Mouse (Mus musculus): ENCODE measurements around the gene Unc93b1. TPM values are rescaled to one million over a fixed set of nuclear protein-coding genes. Genes with fewer than 3 reads are reported as not detected.
A peak's percentile ranks its signal among the peaks of the same experiment; 100 is the strongest.
"Not testable (repeated sequence)": the region's sequence is repeated elsewhere in the genome, so short reads cannot be mapped to it uniquely, and the experiment has no call there.

The Unc93b1 gene
- total and polyA plus RNA-seq, 2 experiments = 41.1 to 102 TPM

GRCm38 (mm10) chr19:3972229-3972628 is 37.2 kb downstream of the Unc93b1 start, which contains the start of gene Aldh3b2:
Gene Aldh3b2, plus strand, starts transcription at chr19:3972328.
- no peaks in the 10 kb centered on the region for H3K79me2 ChIP-seq (ENCODE audit: control insufficient read depth, insufficient read depth, low read length)
- no peak within 1 kb of the TSS for H3K9ac ChIP-seq (ENCODE audit: low read depth, low read length)
- no peaks in the 10 kb centered on the region for H3K27me3 ChIP-seq (ENCODE audit: control insufficient read depth, insufficient read depth, low read length)
- DNase-seq (ENCODE audit: extremely low read depth, low read depth, low spot score) = no peak
- 80% methylated on average over 9 of the region's 9 CpGs for WGBS
- H3K27ac ChIP-seq (replicated peaks; ENCODE audit: insufficient read depth, low read depth, low read length) = no peak within 1 kb of the TSS
- TF ChIP-seq CTCF (IDR thresholded peaks at IDR 0.05; ENCODE audit: low read depth, low read length) = no peak
- no peak for TF ChIP-seq POLR2A (IDR thresholded peaks at IDR 0.05; ENCODE audit: extremely low read depth, insufficient read depth, low read length)
- no peaks in the 10 kb centered on the region for H3K4me1 ChIP-seq (ENCODE audit: control insufficient read depth, insufficient read depth, low read length)
- H3K4me3 ChIP-seq (ENCODE audit: insufficient read depth, low read depth, low read length) = no peak within 1 kb of the TSS
- no peaks in the 10 kb centered on the region for H3K36me3 ChIP-seq (ENCODE audit: control insufficient read depth, insufficient read depth, low read length)

DNA sequence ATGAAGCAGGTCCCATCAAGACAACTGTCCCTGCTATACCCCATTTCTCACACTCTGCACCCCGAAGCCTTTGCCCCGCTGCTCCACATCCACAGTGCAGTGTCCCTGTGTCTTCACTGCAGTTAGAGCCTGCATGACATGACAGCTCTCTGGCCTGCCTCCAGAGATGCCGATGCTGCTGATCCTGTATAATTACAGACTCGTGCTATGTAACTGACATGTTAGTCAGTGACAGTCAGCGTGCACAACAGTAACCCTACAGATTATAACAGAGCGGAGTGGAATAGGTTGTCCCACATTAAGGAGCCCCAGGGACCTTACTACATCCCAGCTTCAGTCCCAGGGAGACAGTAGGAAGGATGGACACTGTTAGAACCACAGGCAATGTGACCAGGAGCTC is 39.6 kb downstream of the Unc93b1 start:
- not testable (repeated sequence) for H3K36me3 ChIP-seq (ENCODE audit: control insufficient read depth, insufficient read depth, low read length); H3K4me3 ChIP-seq (ENCODE audit: insufficient read depth, low read depth, low read length); H3K4me1 ChIP-seq (ENCODE audit: control insufficient read depth, insufficient read depth, low read length); H3K9ac ChIP-seq (ENCODE audit: low read depth, low read length); DNase-seq (ENCODE audit: extremely low read depth, low read depth, low spot score); H3K79me2 ChIP-seq (ENCODE audit: control insufficient read depth, insufficient read depth, low read length); H3K27ac ChIP-seq (replicated peaks; ENCODE audit: insufficient read depth, low read depth, low read length); H3K27me3 ChIP-seq (ENCODE audit: control insufficient read depth, insufficient read depth, low read length)
- WGBS = 91% methylated on average over 6 of the region's 6 CpGs

DNA sequence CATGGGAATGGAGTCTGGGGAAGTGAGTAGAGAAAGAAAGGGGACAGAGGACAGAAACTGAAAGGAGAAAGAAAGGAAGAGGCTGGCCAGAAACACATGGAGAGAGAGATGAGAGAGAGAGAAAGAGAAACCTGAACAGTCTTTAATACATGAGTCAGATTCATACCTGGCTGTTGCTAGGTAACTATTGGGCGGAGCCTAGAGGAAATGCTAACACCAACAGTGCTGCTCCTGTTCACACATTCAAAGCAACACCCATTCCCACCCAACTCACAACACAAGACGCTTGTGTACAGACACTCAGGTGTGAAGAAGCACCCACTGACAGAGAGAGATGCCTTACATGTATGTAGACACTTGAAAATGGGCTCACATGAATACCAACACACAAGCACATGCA is 40.9 kb downstream of the Unc93b1 start:
- Histone ChIP-seq H3K36me3 (ENCODE audit: control insufficient read depth, insufficient read depth, low read length) (no peaks in the 10 kb centered on the region), H3K79me2 (ENCODE audit: control insufficient read depth, insufficient read depth, low read length) (no peaks in the 10 kb centered on the region), H3K4me1 (ENCODE audit: control insufficient read depth, insufficient read depth, low read length) (no peaks in the 10 kb centered on the region), H3K4me3 (ENCODE audit: insufficient read depth, low read depth, low read length) (no peak overlapping the region), H3K9ac (ENCODE audit: low read depth, low read length) (no peak overlapping the region), H3K27ac (replicated peaks; ENCODE audit: insufficient read depth, low read depth, low read length) (no peak overlapping the region), H3K27me3 (ENCODE audit: control insufficient read depth, insufficient read depth, low read length) (no peaks in the 10 kb centered on the region)
- WGBS = 90% methylated on average over 2 of the region's 2 CpGs
- DNase-seq (ENCODE audit: extremely low read depth, low read depth, low spot score) = no peak
- TF ChIP-seq CTCF (IDR thresholded peaks at IDR 0.05; ENCODE audit: low read depth, low read length) (no peak), POLR2A (IDR thresholded peaks at IDR 0.05; ENCODE audit: extremely low read depth, insufficient read depth, low read length) (no peak)

DNA sequence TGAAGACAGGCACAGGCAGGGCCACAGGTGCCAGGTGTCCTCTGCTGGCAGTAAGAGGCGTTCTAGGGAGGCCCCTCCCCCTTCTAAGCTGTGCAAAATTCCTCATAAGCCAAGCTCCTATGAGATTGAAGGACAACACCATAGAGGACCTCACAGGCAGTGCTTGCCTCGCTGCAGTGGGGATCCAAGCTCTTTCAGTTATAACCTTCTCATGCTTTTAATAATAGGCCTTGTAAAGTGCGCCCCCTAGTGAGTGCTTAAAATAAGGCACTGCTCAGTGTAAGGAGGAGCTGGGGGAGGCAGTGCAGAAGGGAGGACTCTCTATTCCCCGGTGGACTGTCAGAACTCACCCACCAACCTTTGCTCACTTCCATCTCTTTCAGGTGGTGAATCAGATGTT is 45.3 kb downstream of the Unc93b1 start:
- Histone ChIP-seq H3K4me3 (ENCODE audit: insufficient read depth, low read depth, low read length) (no peak overlapping the region), H3K79me2 (ENCODE audit: control insufficient read depth, insufficient read depth, low read length) (no peaks in the 10 kb centered on the region), H3K27me3 (ENCODE audit: control insufficient read depth, insufficient read depth, low read length) (no peaks in the 10 kb centered on the region), H3K9ac (ENCODE audit: low read depth, low read length) (no peak overlapping the region), H3K4me1 (ENCODE audit: control insufficient read depth, insufficient read depth, low read length) (peaks cover 10% of the 10 kb centered on the region), H3K27ac (replicated peaks; ENCODE audit: insufficient read depth, low read depth, low read length) (no peak overlapping the region), H3K36me3 (ENCODE audit: control insufficient read depth, insufficient read depth, low read length) (no peaks in the 10 kb centered on the region)
- no peak for TF ChIP-seq POLR2A (IDR thresholded peaks at IDR 0.05; ENCODE audit: extremely low read depth, insufficient read depth, low read length)
- TF ChIP-seq CTCF (IDR thresholded peaks at IDR 0.05; ENCODE audit: low read depth, low read length) = peak; percentile 58
- 12% methylated on average over 4 of the region's 4 CpGs for WGBS
- DNase-seq (ENCODE audit: extremely low read depth, low read depth, low spot score) = peak; percentile 64

DNA sequence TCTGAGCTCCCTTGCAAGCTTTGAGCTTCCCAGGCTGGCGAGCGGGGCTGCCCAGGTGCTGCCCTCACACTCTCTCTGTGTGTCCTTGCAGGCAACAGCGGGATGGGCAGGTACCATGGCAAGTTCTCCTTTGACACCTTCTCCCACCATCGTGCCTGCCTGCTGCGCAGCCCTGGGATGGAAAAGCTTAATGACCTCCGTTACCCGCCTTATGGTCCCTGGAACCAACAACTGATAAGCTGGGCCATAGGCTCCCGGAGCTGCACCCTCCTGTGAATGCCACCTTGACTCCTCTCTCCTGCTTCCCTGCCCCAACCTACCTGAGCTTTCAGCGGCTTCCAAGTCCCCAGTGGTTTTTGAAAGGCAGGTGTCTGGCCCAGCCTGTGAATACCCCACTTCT is 45.9 kb downstream of the Unc93b1 start:
- TF ChIP-seq POLR2A (IDR thresholded peaks at IDR 0.05; ENCODE audit: extremely low read depth, insufficient read depth, low read length) = no peak
- TF ChIP-seq CTCF (IDR thresholded peaks at IDR 0.05; ENCODE audit: low read depth, low read length) = no peak
- H3K79me2 ChIP-seq (ENCODE audit: control insufficient read depth, insufficient read depth, low read length) = no peaks in the 10 kb centered on the region
- H3K9ac ChIP-seq (ENCODE audit: low read depth, low read length) = no peak overlapping the region
- no peaks in the 10 kb centered on the region for H3K36me3 ChIP-seq (ENCODE audit: control insufficient read depth, insufficient read depth, low read length)
- peaks cover 16% of the 10 kb centered on the region for H3K4me1 ChIP-seq (ENCODE audit: control insufficient read depth, insufficient read depth, low read length)
- WGBS = 89% methylated on average over 9 of the region's 9 CpGs
- DNase-seq (ENCODE audit: extremely low read depth, low read depth, low spot score) = no peak
- H3K27me3 ChIP-seq (ENCODE audit: control insufficient read depth, insufficient read depth, low read length) = no peaks in the 10 kb centered on the region
- H3K4me3 ChIP-seq (ENCODE audit: insufficient read depth, low read depth, low read length) = no peak overlapping the region
- no peak overlapping the region for H3K27ac ChIP-seq (replicated peaks; ENCODE audit: insufficient read depth, low read depth, low read length)

GRCm38 (mm10) chr19:3983527-3984200 is 48.7 kb downstream of the Unc93b1 start:
- 78% methylated on average over 9 of the region's 9 CpGs for WGBS
- Histone ChIP-seq H3K4me3 (ENCODE audit: insufficient read depth, low read depth, low read length) (no peak overlapping the region), H3K27ac (replicated peaks; ENCODE audit: insufficient read depth, low read depth, low read length) (no peak overlapping the region), H3K79me2 (ENCODE audit: control insufficient read depth, insufficient read depth, low read length) (no peaks in the 10 kb centered on the region), H3K4me1 (ENCODE audit: control insufficient read depth, insufficient read depth, low read length) (peaks cover 28% of the 10 kb centered on the region), H3K36me3 (ENCODE audit: control insufficient read depth, insufficient read depth, low read length) (peaks cover under 1% of the 10 kb centered on the region; the same call in 1 of the 2 replicates), H3K9ac (ENCODE audit: low read depth, low read length) (no peak overlapping the region), H3K27me3 (ENCODE audit: control insufficient read depth, insufficient read depth, low read length) (no peaks in the 10 kb centered on the region)
- no peak for TF ChIP-seq CTCF (IDR thresholded peaks at IDR 0.05; ENCODE audit: low read depth, low read length)
- TF ChIP-seq POLR2A (IDR thresholded peaks at IDR 0.05; ENCODE audit: extremely low read depth, insufficient read depth, low read length) = no peak
- peak; percentile 34 for DNase-seq (ENCODE audit: extremely low read depth, low read depth, low spot score)

All from liver, adult 2 months (tissue).